Mouse (Mus musculus) midbrain, embryonic 13.5 days (tissue): ENCODE results near the gene Defb42. TPM values are rescaled to one million over a fixed set of nuclear protein-coding genes. Genes with fewer than 3 reads are reported as not detected.

Source experiments
- ATAC-seq: fragments of 200-750 bp; cut with Nextera tagmentation; 2 replicates; pipeline ENCODE4 v1.8.0; 2017; ENCODE audit warnings: mild to moderate bottlenecking, moderate TSS enrichment, moderate library complexity
- H3K27ac ChIP-seq: fragments of 300-500 bp; sonication (generic); 2 replicates; pipeline ENCODE4 v1.5.1; 2015; ENCODE audit warnings: inconsistent platforms, mild to moderate bottlenecking, moderate library complexity
- H3K27me3 ChIP-seq: fragments of 300-500 bp; sonication (generic); 2 replicates; pipeline ENCODE4 v1.6.1; 2015; ENCODE audit warnings: mild to moderate bottlenecking, inconsistent platforms
- H3K36me3 ChIP-seq: fragments of 300-500 bp; sonication (generic); 2 replicates; pipeline ENCODE4 v1.6.1; 2015; ENCODE audit warnings: mild to moderate bottlenecking, inconsistent platforms
- H3K4me1 ChIP-seq: fragments of 300-500 bp; sonication (generic); replicated peaks from 2 replicates; pipeline ENCODE4 v1.6.1; 2015; ENCODE audit warnings: inconsistent platforms
- H3K4me2 ChIP-seq: fragments of 300-500 bp; sonication (generic); replicated peaks from 2 replicates; pipeline ENCODE4 v1.6.1; 2015; ENCODE audit warnings: moderate library complexity, mild to moderate bottlenecking, inconsistent platforms
- H3K4me3 ChIP-seq: fragments of 300-500 bp; sonication (generic); replicated peaks from 2 replicates; pipeline ENCODE4 v1.5.1; 2015; ENCODE audit warnings: mild to moderate bottlenecking, inconsistent platforms
- H3K9ac ChIP-seq: fragments of 300-500 bp; sonication (generic); replicated peaks from 2 replicates; pipeline ENCODE4 v1.6.1; 2015; ENCODE audit warnings: mild to moderate bottlenecking, inconsistent platforms
- H3K9me3 ChIP-seq: fragments of 300-500 bp; sonication (generic); 2 replicates; pipeline ENCODE4 v1.6.1; 2016; ENCODE audit warnings: mild to moderate bottlenecking, inconsistent platforms
- WGBS: fragments of 180-500 bp; shearing (Covaris S2); methylation state at CpG from one replicate; pipeline ENCODE4 v1.1.7; 2015; 5-methylcytosine and 5-hydroxymethylcytosine counted together
- polyA plus RNA-seq: library from polyadenylated mRNA; unstranded; fragments of >200 nt; fragmentation: Nextera tagmentation; extraction: Ambion mirVana; gene quantifications from 2 replicates; pipeline ENCODE4 v1.2.1, GENCODE M21; 2015

Defb42 gene
- polyA plus RNA-seq, 1 experiment from 2014 or later, result not detected

DNA sequence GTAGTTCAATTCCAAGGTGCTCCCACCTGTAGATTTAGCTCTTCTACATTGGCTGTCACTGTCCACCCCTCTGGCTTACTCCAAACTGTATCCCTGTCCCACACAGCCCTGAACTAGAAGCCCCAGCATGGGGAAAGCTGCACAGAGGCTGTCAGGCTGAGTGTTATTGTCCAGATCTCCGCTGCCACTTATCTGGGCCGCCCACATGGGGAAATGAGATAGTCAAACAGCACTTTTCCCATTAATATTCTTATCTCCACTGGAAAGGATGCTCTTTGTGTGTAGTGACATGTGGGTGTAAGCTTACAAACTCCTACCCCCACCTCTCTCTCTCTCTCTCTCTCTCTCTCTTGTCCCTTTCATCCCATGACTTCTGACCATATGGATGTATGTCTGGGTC is 15.4 kb downstream of the Defb42 start:
- 0 out of 2 replicates have a peak, but pooled peaks cover 4% of the 10 kb centered on the region for H3K4me1 ChIP-seq
- H3K4me2 ChIP-seq, result no peak overlapping the region
- H3K4me3 ChIP-seq, result no peak overlapping the region
- no peaks in the 10 kb centered on the region for H3K9me3 ChIP-seq
- no peaks in the 10 kb centered on the region for H3K36me3 ChIP-seq
- H3K27me3 ChIP-seq, result no peaks in the 10 kb centered on the region
- H3K9ac ChIP-seq, result no peak overlapping the region
- H3K27ac ChIP-seq, result no peak overlapping the region
- ATAC-seq, result no peak
- WGBS, result 92% methylated on average over 2 of the region's 2 CpGs

DNA sequence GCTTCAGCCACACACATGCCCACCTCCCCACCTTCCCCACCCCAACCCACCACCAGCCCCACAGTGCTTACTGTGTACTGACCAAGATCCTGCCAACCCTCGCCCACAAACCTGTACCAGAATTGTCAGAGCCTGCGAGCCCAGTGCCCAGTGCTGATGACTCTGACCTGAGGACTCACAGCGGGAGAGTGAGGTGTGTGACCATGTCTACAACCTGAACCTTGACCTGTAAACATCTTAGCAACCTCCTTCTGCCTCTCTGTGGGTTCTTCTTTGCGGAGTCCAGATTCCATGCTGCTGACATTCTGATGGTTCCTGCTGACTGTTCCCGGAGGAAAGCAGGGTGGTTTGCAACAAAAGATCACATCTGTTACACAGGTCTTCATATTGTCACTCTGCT is 18.6 kb downstream of the Defb42 start:
- WGBS, result 78% methylated on average over 5 of the region's 5 CpGs

DNA sequence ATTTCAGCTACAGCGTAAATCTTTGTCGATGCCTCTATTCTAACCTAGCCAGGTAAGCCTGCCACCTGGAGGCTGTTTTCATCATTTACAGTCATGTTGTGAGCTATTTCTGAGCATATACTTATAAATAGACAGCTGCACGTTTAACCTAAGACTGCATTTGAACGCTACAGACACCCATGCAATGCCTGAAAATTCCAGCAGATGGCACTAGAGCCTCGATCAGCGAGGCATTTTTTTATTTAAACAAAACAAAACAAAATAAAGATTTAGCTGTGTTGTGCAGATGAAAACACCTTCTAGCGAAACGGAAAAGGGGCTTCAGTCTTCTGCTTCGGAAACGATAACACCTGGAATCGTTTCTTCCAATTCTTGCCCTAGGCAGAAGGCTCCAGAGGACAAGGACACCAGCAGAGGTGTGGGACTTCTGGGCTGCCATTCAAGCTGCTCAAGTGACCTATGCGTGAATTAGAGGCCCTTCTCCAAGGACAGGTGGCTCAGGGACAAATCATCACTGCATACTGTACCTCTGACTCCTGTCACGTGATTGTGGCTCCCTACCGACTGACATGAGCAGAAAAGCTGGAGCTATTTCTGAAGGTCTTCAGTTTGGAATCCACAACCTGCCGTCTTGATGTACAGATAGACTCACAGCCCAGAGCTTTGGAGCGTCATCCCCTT is 20.0 kb downstream of the Defb42 start:
- ATAC-seq, result no peak
- Histone ChIP-seq H3K27ac (no peak overlapping the region), H3K4me2 (peak overlapping the region; percentile 35), H3K36me3 (no peaks in the 10 kb centered on the region), H3K4me1 (0 out of 2 replicates have a peak, but pooled peaks cover 4% of the 10 kb centered on the region), H3K4me3 (no peak overlapping the region), H3K9ac (0 out of 2 replicates have a peak overlapping the region, but pooled peaks have one; percentile 37), H3K9me3 (no peaks in the 10 kb centered on the region), H3K27me3 (no peaks in the 10 kb centered on the region)
- WGBS, result 39% methylated on average over 16 of the region's 16 CpGs

More for the DNA sequence above, 18.6 kb downstream of the Defb42 start:
- no peak for ATAC-seq
- no peaks in the 10 kb centered on the region for H3K27me3 ChIP-seq
- no peak overlapping the region for H3K27ac ChIP-seq
- H3K9ac ChIP-seq, result no peak overlapping the region
- no peak overlapping the region for H3K4me3 ChIP-seq
- H3K9me3 ChIP-seq, result no peaks in the 10 kb centered on the region
- H3K4me2 ChIP-seq, result no peak overlapping the region
- 0 out of 2 replicates have a peak, but pooled peaks cover 4% of the 10 kb centered on the region for H3K4me1 ChIP-seq
- H3K36me3 ChIP-seq, result no peaks in the 10 kb centered on the region

DNA sequence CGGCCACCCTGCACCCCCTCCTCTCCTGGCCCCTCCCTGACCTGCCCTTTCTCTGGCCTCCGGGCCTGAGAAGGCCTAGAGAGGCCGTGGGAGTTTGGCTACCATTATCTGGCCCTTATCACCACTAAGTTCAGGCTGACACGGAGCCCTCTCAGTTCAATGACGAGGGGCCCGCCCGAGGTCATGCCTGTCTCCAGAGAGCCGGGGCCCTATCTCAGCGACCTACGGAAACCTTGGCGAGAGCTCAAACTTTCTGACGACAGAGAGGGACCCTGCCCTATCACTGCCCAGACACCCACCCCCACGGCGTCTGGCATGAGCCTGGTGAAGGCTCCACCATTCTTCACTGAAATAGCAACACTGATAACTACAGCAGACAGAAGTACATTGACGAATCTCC is 20.9 kb downstream of the Defb42 start:
- H3K9me3 ChIP-seq, result no peaks in the 10 kb centered on the region
- WGBS, result 86% methylated on average over 15 of the region's 15 CpGs

More for the DNA sequence above, 20.9 kb downstream of the Defb42 start:
- H3K27me3 ChIP-seq, result no peaks in the 10 kb centered on the region
- no peak for ATAC-seq
- H3K27ac ChIP-seq, result no peak overlapping the region
- no peaks in the 10 kb centered on the region for H3K36me3 ChIP-seq
- no peak overlapping the region for H3K9ac ChIP-seq
- no peak overlapping the region for H3K4me2 ChIP-seq
- H3K4me3 ChIP-seq, result no peak overlapping the region
- H3K4me1 ChIP-seq, result 0 out of 2 replicates have a peak, but pooled peaks cover 4% of the 10 kb centered on the region

Other genes with a start within 250 kb of the Defb42 start
- 8.4 and 9.1 TPM in 2 replicates for gene Wdfy2, start 209.3 kb upstream of the Defb42 start, polyA plus RNA-seq
- not detected in 2 replicates for gene Defb48, start 62.5 kb upstream of the Defb42 start, polyA plus RNA-seq
- gene Defb47, start 48.9 kb upstream of the Defb42 start, polyA plus RNA-seq, result not detected in 2 replicates
- gene Defb43, start 35.2 kb upstream of the Defb42 start, polyA plus RNA-seq, result not detected in 2 replicates
- not detected in 2 replicates for gene Defb30, start 3.0 kb downstream of the Defb42 start, polyA plus RNA-seq